ENCODE assay signal across 8 mouse cellular contexts in genomic region chr7:126883731-126884181, GRCm38 (mm10). TPM values are rescaled to one million over a fixed set of nuclear protein-coding genes. Genes with fewer than 3 reads are reported as not detected.
DNase-seq lines count a peak whose midpoint lies in the region; ATAC-seq and TF ChIP-seq lines count a peak whose summit lies in the region.

No protein-coding gene starts in this region.

- peak overlapping the region; percentile 95 for H3K27ac ChIP-seq in kidney, adult 2 months (ENCODE audit: insufficient read depth, low read depth, low read length)
- H3K27ac ChIP-seq in bone marrow macrophage, adult 2 months (ENCODE audit: insufficient read depth, low read depth, low read length) = peak overlapping the region; percentile 70
- H3K27ac ChIP-seq in forebrain, embryonic 16.5 days (ENCODE audit: low read length) = peak overlapping the region; percentile 30; the same call in 1 of the 2 replicates
- no peak overlapping the region for H3K27ac ChIP-seq in limb, embryonic 11.5 days (replicated peaks; ENCODE audit: low read depth, low read length)
- H3K27ac ChIP-seq in neural tube, embryonic 12.5 days = peak overlapping the region; percentile 90; the same call in 1 of the 2 replicates

- TF ChIP-seq POLR2A in kidney, adult 2 months (IDR thresholded peaks at IDR 0.05; ENCODE audit: low read depth, low read length) = no peak
- no peak for TF ChIP-seq POLR2A in bone marrow macrophage, adult 2 months (IDR thresholded peaks at IDR 0.05; ENCODE audit: borderline replicate concordance, low read depth, low read length)

- H3K27me3 ChIP-seq in kidney, adult 2 months (replicated peaks; ENCODE audit: control insufficient read depth, insufficient read depth, low read length) = no peaks in the 10 kb centered on the region
- H3K27me3 ChIP-seq in forebrain, embryonic 16.5 days (replicated peaks; ENCODE audit: control insufficient read depth, insufficient read depth, low read length) = no peaks in the 10 kb centered on the region
- H3K27me3 ChIP-seq in limb, embryonic 11.5 days (ENCODE audit: control insufficient read depth, insufficient read depth, low read length) = no peaks in the 10 kb centered on the region
- H3K27me3 ChIP-seq in neural tube, embryonic 12.5 days (replicated peaks) = no peaks in the 10 kb centered on the region

- H3K4me2 ChIP-seq in forebrain, embryonic 16.5 days (ENCODE audit: low read length) = peak overlapping the region; percentile 93
- peak overlapping the region; percentile 82 for H3K4me2 ChIP-seq in limb, embryonic 11.5 days (ENCODE audit: low read depth, severe bottlenecking)
- peak overlapping the region; percentile 100 for H3K4me2 ChIP-seq in neural tube, embryonic 12.5 days (replicated peaks)

- TF ChIP-seq CTCF in kidney, adult 2 months (conservative IDR thresholded peaks at IDR 0.05; ENCODE audit: insufficient read depth, insufficient read length, low read depth, low read length) = no peak
- TF ChIP-seq CTCF in bone marrow macrophage, adult 2 months (IDR thresholded peaks at IDR 0.05; ENCODE audit: low read depth, low read length) = no peak

- H3K9me3 ChIP-seq in forebrain, embryonic 16.5 days (ENCODE audit: control insufficient read depth, low read length) = no peaks in the 10 kb centered on the region
- H3K9me3 ChIP-seq in limb, embryonic 11.5 days (ENCODE audit: control insufficient read depth, low read length) = no peaks in the 10 kb centered on the region
- H3K9me3 ChIP-seq in neural tube, embryonic 12.5 days = no peaks in the 10 kb centered on the region

- peak overlapping the region; percentile 97 for H3K4me3 ChIP-seq in kidney, adult 2 months (ENCODE audit: insufficient read depth, low read depth, low read length)
- peak overlapping the region; percentile 75 for H3K4me3 ChIP-seq in bone marrow macrophage, adult 2 months (ENCODE audit: insufficient read depth, low read length)
- H3K4me3 ChIP-seq in forebrain, embryonic 16.5 days (replicated peaks; ENCODE audit: low read length) = peak overlapping the region; percentile 75
- H3K4me3 ChIP-seq in limb, embryonic 11.5 days (ENCODE audit: low read depth, low read length) = peak overlapping the region; percentile 73
- H3K4me3 ChIP-seq in neural tube, embryonic 12.5 days = peak overlapping the region; percentile 74

- peaks cover 7% of the 10 kb centered on the region; the same call in 1 of the 2 replicates for H3K4me1 ChIP-seq in kidney, adult 2 months (ENCODE audit: control insufficient read depth, insufficient read depth, low read length)
- H3K4me1 ChIP-seq in bone marrow macrophage, adult 2 months (ENCODE audit: control insufficient read depth, insufficient read depth, low read length) = peaks cover 27% of the 10 kb centered on the region
- peaks cover 37% of the 10 kb centered on the region for H3K4me1 ChIP-seq in forebrain, embryonic 16.5 days (replicated peaks; ENCODE audit: control insufficient read depth, insufficient read depth, low read length)
- peaks cover 6% of the 10 kb centered on the region; the same call in 1 of the 2 replicates for H3K4me1 ChIP-seq in limb, embryonic 11.5 days (ENCODE audit: control insufficient read depth, insufficient read depth, low read length)
- H3K4me1 ChIP-seq in neural tube, embryonic 12.5 days = peaks cover 27% of the 10 kb centered on the region

- ATAC-seq in forebrain, embryonic 16.5 days = no peak
- no peak for ATAC-seq in limb, embryonic 11.5 days (ENCODE audit: insufficient number of reproducible peaks, low FRiP score, low TSS enrichment, low read depth)
- ATAC-seq in neural tube, embryonic 12.5 days (ENCODE audit: low FRiP score, low read depth) = peak; percentile 7; the same call in 1 of the 2 replicates
- ATAC-seq in megakaryocyte-erythroid progenitor cell, adult 5-6 weeks (replicated peaks; ENCODE audit: low FRiP score, low TSS enrichment, poor library complexity, severe bottlenecking) = no peak

- DNase-seq in kidney, adult 2 months = no peak
- no peak for DNase-seq in kidney, adult 11 months
- DNase-seq in limb, embryonic 11.5 days (ENCODE audit: low spot score) = peak; percentile 40
- no peak for DNase-seq in right cerebral cortex, adult 18-20 months

- H3K9ac ChIP-seq in forebrain, embryonic 16.5 days (replicated peaks; ENCODE audit: low read depth, low read length) = peak overlapping the region; percentile 89
- peak overlapping the region; percentile 70 for H3K9ac ChIP-seq in limb, embryonic 11.5 days (ENCODE audit: low read length)
- peak overlapping the region; percentile 87 for H3K9ac ChIP-seq in neural tube, embryonic 12.5 days

- H3K36me3 ChIP-seq in kidney, adult 2 months (ENCODE audit: control insufficient read depth, insufficient read depth, low read length) = peaks cover 7% of the 10 kb centered on the region
- H3K36me3 ChIP-seq in forebrain, embryonic 16.5 days (ENCODE audit: control insufficient read depth, insufficient read depth) = peaks cover 1% of the 10 kb centered on the region; the same call in 1 of the 2 replicates
- peaks cover 9% of the 10 kb centered on the region; the same call in 1 of the 2 replicates for H3K36me3 ChIP-seq in limb, embryonic 11.5 days (ENCODE audit: control insufficient read depth, insufficient read depth, low read length)
- H3K36me3 ChIP-seq in neural tube, embryonic 12.5 days = peaks cover 19% of the 10 kb centered on the region

- WGBS in kidney, adult 2 months = under 1% methylated on average over 15 of the region's 15 CpGs
- 0% methylated on average over 15 of the region's 15 CpGs for WGBS in forebrain, embryonic 16.5 days
- 1% methylated on average over 15 of the region's 15 CpGs for WGBS in limb, embryonic 11.5 days
- WGBS in neural tube, embryonic 12.5 days = 0% methylated on average over 15 of the region's 15 CpGs

RNA-seq across cellular contexts. Expression of gene Taok2, which starts 0.7 kb away (rescaled TPM):
- polyA plus RNA-seq in kidney, adult 2 months (2012; rRNA removed) = 56.5 and 75.2 TPM in 2 replicates
- polyA plus RNA-seq in bone marrow macrophage, adult 2 months (2012; ENCODE audit: insufficient read depth, insufficient read length, missing spikeins) = 58.5 and 66.8 TPM in 2 replicates
- polyA plus RNA-seq in forebrain, embryonic 16.5 days (2015; fragmentation: Nextera tagmentation; extraction: Ambion mirVana) = 55.3 and 65.6 TPM in 2 replicates
- 30.4 and 31.6 TPM in 2 replicates for polyA plus RNA-seq in limb, embryonic 11.5 days (2014; fragmentation: Nextera tagmentation; extraction: Ambion mirVana)
- 57.5 and 59.1 TPM in 2 replicates for polyA plus RNA-seq in neural tube, embryonic 12.5 days (2016; fragmentation: Nextera tagmentation; extraction: Ambion mirVana)
- total RNA-seq in megakaryocyte-erythroid progenitor cell, adult 5-6 weeks (2014; fragmentation: Nextera tagmentation) = 36.1 and 44.2 TPM in 2 replicates
- total RNA-seq in megakaryocyte-erythroid progenitor cell, adult 5-6 weeks (2017) = 22.1 and 25.1 TPM in 2 replicates

RNA-seq across cellular contexts. Expression of gene Ino80e, which starts 21.6 kb away (rescaled TPM):
- polyA plus RNA-seq in kidney, adult 2 months (2012; rRNA removed) = 39.6 and 47.0 TPM in 2 replicates
- 67.0 and 72.6 TPM in 2 replicates for polyA plus RNA-seq in bone marrow macrophage, adult 2 months (2012; ENCODE audit: insufficient read depth, insufficient read length, missing spikeins)
- 95.1 and 97.9 TPM in 2 replicates for polyA plus RNA-seq in forebrain, embryonic 16.5 days (2015; fragmentation: Nextera tagmentation; extraction: Ambion mirVana)
- polyA plus RNA-seq in limb, embryonic 11.5 days (2014; fragmentation: Nextera tagmentation; extraction: Ambion mirVana) = 117 and 118 TPM in 2 replicates
- polyA plus RNA-seq in neural tube, embryonic 12.5 days (2016; fragmentation: Nextera tagmentation; extraction: Ambion mirVana) = 86.4 and 88.0 TPM in 2 replicates
- 124 and 132 TPM in 2 replicates for total RNA-seq in megakaryocyte-erythroid progenitor cell, adult 5-6 weeks (2014; fragmentation: Nextera tagmentation)
- total RNA-seq in megakaryocyte-erythroid progenitor cell, adult 5-6 weeks (2017) = 29.4 and 45.6 TPM in 2 replicates

RNA-seq across cellular contexts. Expression of gene Hirip3, which starts 22.0 kb away (rescaled TPM):
- polyA plus RNA-seq in kidney, adult 2 months (2012; rRNA removed) = 4.2 and 6.6 TPM in 2 replicates
- polyA plus RNA-seq in bone marrow macrophage, adult 2 months (2012; ENCODE audit: insufficient read depth, insufficient read length, missing spikeins) = 32.0 and 33.5 TPM in 2 replicates
- polyA plus RNA-seq in forebrain, embryonic 16.5 days (2015; fragmentation: Nextera tagmentation; extraction: Ambion mirVana) = 25.6 and 28.1 TPM in 2 replicates
- 25.9 and 29.4 TPM in 2 replicates for polyA plus RNA-seq in limb, embryonic 11.5 days (2014; fragmentation: Nextera tagmentation; extraction: Ambion mirVana)
- polyA plus RNA-seq in neural tube, embryonic 12.5 days (2016; fragmentation: Nextera tagmentation; extraction: Ambion mirVana) = 29.1 and 33.5 TPM in 2 replicates
- 51.6 and 123 TPM in 2 replicates for total RNA-seq in megakaryocyte-erythroid progenitor cell, adult 5-6 weeks (2014; fragmentation: Nextera tagmentation)
- 327 and 333 TPM in 2 replicates for total RNA-seq in megakaryocyte-erythroid progenitor cell, adult 5-6 weeks (2017)

RNA-seq across cellular contexts. Expression of gene Doc2a, which starts 36.5 kb away (rescaled TPM):
- polyA plus RNA-seq in kidney, adult 2 months (2012; rRNA removed) = 0.15 and 0.33 TPM in 2 replicates
- polyA plus RNA-seq in bone marrow macrophage, adult 2 months (2012; ENCODE audit: insufficient read depth, insufficient read length, missing spikeins) = not detected in 2 replicates
- 10.8 and 14.3 TPM in 2 replicates for polyA plus RNA-seq in forebrain, embryonic 16.5 days (2015; fragmentation: Nextera tagmentation; extraction: Ambion mirVana)
- 0.85 and 1.5 TPM in 2 replicates for polyA plus RNA-seq in limb, embryonic 11.5 days (2014; fragmentation: Nextera tagmentation; extraction: Ambion mirVana)
- 6.2 and 9.1 TPM in 2 replicates for polyA plus RNA-seq in neural tube, embryonic 12.5 days (2016; fragmentation: Nextera tagmentation; extraction: Ambion mirVana)
- total RNA-seq in megakaryocyte-erythroid progenitor cell, adult 5-6 weeks (2014; fragmentation: Nextera tagmentation) = not detected in 2 replicates
- not detected in 2 replicates for total RNA-seq in megakaryocyte-erythroid progenitor cell, adult 5-6 weeks (2017)

RNA-seq across cellular contexts. Expression of gene Tmem219, which starts 39.0 kb away (rescaled TPM):
- polyA plus RNA-seq in kidney, adult 2 months (2012; rRNA removed) = 90.8 and 113 TPM in 2 replicates
- 74.2 and 75.9 TPM in 2 replicates for polyA plus RNA-seq in bone marrow macrophage, adult 2 months (2012; ENCODE audit: insufficient read depth, insufficient read length, missing spikeins)
- polyA plus RNA-seq in forebrain, embryonic 16.5 days (2015; fragmentation: Nextera tagmentation; extraction: Ambion mirVana) = 33.3 and 37.3 TPM in 2 replicates
- 14.1 and 16.5 TPM in 2 replicates for polyA plus RNA-seq in limb, embryonic 11.5 days (2014; fragmentation: Nextera tagmentation; extraction: Ambion mirVana)
- 21.7 and 22.0 TPM in 2 replicates for polyA plus RNA-seq in neural tube, embryonic 12.5 days (2016; fragmentation: Nextera tagmentation; extraction: Ambion mirVana)
- 22.0 and 27.2 TPM in 2 replicates for total RNA-seq in megakaryocyte-erythroid progenitor cell, adult 5-6 weeks (2014; fragmentation: Nextera tagmentation)
- total RNA-seq in megakaryocyte-erythroid progenitor cell, adult 5-6 weeks (2017) = 9.2 and 17.9 TPM in 2 replicates
